Mouse (Mus musculus) CD8-positive naive resting alpha-beta T cell, adult 57 days (primary cell): Measurements from ENCODE around the gene Nprl3. TPM values are rescaled to one million over a fixed set of nuclear protein-coding genes. Genes with fewer than 3 reads are reported as not detected.

Experiments
- total RNA-seq: library from RNA; stranded (reverse); gene quantifications from one replicate; pipeline ENCODE4 v1.2.4, GENCODE M21; 2023

Gene Nprl3
- 58.9 TPM for total RNA-seq

GRCm38 (mm10) chr11:32267188-32267884, at the start of gene Nprl3:
Gene Nprl3, minus strand, starts transcription at chr11:32267707.

GRCm38 (mm10) chr11:32299865-32300264, 32.4 kb upstream of the Nprl3 start, which contains the start of gene Hbq1a:
Gene Hbq1a, plus strand, starts transcription at chr11:32300069.

GRCm38 (mm10) chr11:32296203-32296602, 28.7 kb upstream of the Nprl3 start, which contains the start of gene Hba-a2:
Gene Hba-a2, plus strand, starts transcription at chr11:32296489.

GRCm38 (mm10) chr11:32286695-32287492, 19.4 kb upstream of the Nprl3 start, which contains the start of gene Hbq1b:
Gene Hbq1b, plus strand, starts transcription at chr11:32286965.

GRCm38 (mm10) chr11:32283091-32283777, 15.7 kb upstream of the Nprl3 start, which contains the start of gene Hba-a1:
Gene Hba-a1, plus strand, starts transcription at chr11:32283511.

GRCm38 (mm10) chr11:32276347-32276746, 8.8 kb upstream of the Nprl3 start, which contains the start of gene Hba-x:
Gene Hba-x, plus strand, starts transcription at chr11:32276400.

GRCm38 (mm10) chr11:32226124-32226871, 41.2 kb downstream of the Nprl3 start, which contains the start of gene Mpg:
Gene Mpg, plus strand, starts transcription at chr11:32226505.

GRCm38 (mm10) chr11:32221951-32222409, 45.5 kb downstream of the Nprl3 start, which contains the start of gene Rhbdf1:
Gene Rhbdf1, minus strand, starts transcription at chr11:32222300.

GRCm38 (mm10) chr11:32205058-32205873, 62.2 kb downstream of the Nprl3 start, which contains the start of gene Snrnp25:
Gene Snrnp25, plus strand, starts transcription at chr11:32205415.

GRCm38 (mm10) chr11:32200075-32200601, 67.4 kb downstream of the Nprl3 start, which contains the start of gene Il9r:
Gene Il9r, minus strand, starts transcription at chr11:32200279.

Other genes with a start within 250 kb of the Nprl3 start
- 3.6 TPM for gene Il9r, start 67.4 kb downstream of the Nprl3 start, total RNA-seq
- gene Snrnp25, start 62.3 kb downstream of the Nprl3 start, total RNA-seq, result 11.9 TPM
- 1.6 TPM for gene Rhbdf1, start 45.4 kb downstream of the Nprl3 start, total RNA-seq
- gene Mpg, start 41.2 kb downstream of the Nprl3 start, total RNA-seq, result 26.3 TPM
- gene Hba-x, start 8.7 kb upstream of the Nprl3 start, total RNA-seq, result not detected
- 2,526 TPM for gene Hba-a1, start 15.8 kb upstream of the Nprl3 start, total RNA-seq
- gene Hbq1b, start 19.3 kb upstream of the Nprl3 start, total RNA-seq, result not detected
- 1,657 TPM for gene Hba-a2, start 28.8 kb upstream of the Nprl3 start, total RNA-seq
- gene Hbq1a, start 32.4 kb upstream of the Nprl3 start, total RNA-seq, result not detected
- gene Sh3pxd2b, start 80.1 kb upstream of the Nprl3 start, total RNA-seq, result 0.12 TPM
- gene Ubtd2, start 187.7 kb upstream of the Nprl3 start, total RNA-seq, result 4.9 TPM